Mouse (Mus musculus) liver, embryonic 16.5 days (tissue): ENCODE measurements at regions not wholly inside any gene's neighbourhood (a gene's known extent, or its start where the extent isn't known, plus 50 kb on each side); places are given as distances from the start of the nearest gene placed in this dataset.

Experiments
- ATAC-seq: fragments of 200-750 bp; cut with Nextera tagmentation; 2 replicates; pipeline ENCODE4 v1.8.0; 2017; ENCODE audit warnings: low read depth, mild to moderate bottlenecking, moderate number of reproducible peaks, moderate library complexity
- H3K27ac ChIP-seq: fragments of 300-500 bp; sonication (generic); 2 replicates; pipeline ENCODE4 v1.5.1; 2014; ENCODE audit warnings: mild to moderate bottlenecking, low read length
- H3K27me3 ChIP-seq: fragments of 300-500 bp; sonication (generic); 2 replicates; pipeline ENCODE4 v1.6.1; 2014; ENCODE audit warnings: low read depth, low read length, mixed read lengths; ENCODE audit not compliant: control insufficient read depth, insufficient read depth
- H3K36me3 ChIP-seq: fragments of 300-500 bp; sonication (generic); 2 replicates; pipeline ENCODE4 v1.6.1; 2014; ENCODE audit warnings: mild to moderate bottlenecking; ENCODE audit not compliant: control insufficient read depth, insufficient read depth
- H3K4me1 ChIP-seq: fragments of 300-500 bp; sonication (generic); 2 replicates; pipeline ENCODE4 v1.6.1; 2014; ENCODE audit warnings: low read depth, low read length, mixed read lengths; ENCODE audit not compliant: control insufficient read depth
- H3K4me2 ChIP-seq: fragments of 300-500 bp; sonication (generic); 2 replicates; pipeline ENCODE4 v1.6.1; 2014; ENCODE audit warnings: low read depth, low read length, mixed read lengths
- H3K4me3 ChIP-seq: fragments of 300-500 bp; sonication (generic); 2 replicates; pipeline ENCODE4 v1.5.1; 2014; ENCODE audit warnings: low read depth, mild to moderate bottlenecking, low read length
- H3K9ac ChIP-seq: fragments of 300-500 bp; sonication (generic); 2 replicates; pipeline ENCODE4 v1.6.1; 2014; ENCODE audit warnings: low read depth, low read length
- H3K9me3 ChIP-seq: fragments of 300-500 bp; sonication (generic); replicated peaks from 2 replicates; pipeline ENCODE4 v1.6.1; 2016; ENCODE audit warnings: low read length; ENCODE audit not compliant: control insufficient read depth
- WGBS: fragments of 180-500 bp; shearing (Covaris S2); extraction: QIAGEN DNeasy Blood & Tissue Kit; methylation state at CpG from one replicate; pipeline ENCODE4 v1.1.7; 2014; ENCODE audit not compliant: insufficient replicate concordance; 5-methylcytosine and 5-hydroxymethylcytosine counted together

DNA sequence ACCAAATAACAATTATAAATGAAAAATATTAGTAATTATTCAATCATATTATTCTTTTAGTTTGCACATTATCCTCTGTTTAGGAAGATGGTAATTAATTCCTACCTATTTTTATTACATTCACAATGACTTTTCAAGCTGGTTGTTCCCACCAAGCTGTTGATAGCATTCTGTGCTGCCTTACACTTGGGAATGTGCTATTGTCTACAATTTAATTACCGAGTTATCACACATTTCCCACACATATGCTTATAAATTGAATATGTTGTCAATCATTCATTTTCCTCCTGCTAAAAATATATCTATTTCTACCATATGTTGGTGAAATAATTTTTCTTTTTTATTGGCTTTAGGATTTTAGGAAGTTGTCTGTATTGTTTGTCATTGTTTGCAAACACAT is 306.2 kb upstream of the Klhl1 start:
- Histone ChIP-seq H3K27ac (no peak overlapping the region), H3K4me3 (no peak overlapping the region), H3K4me2 (no peak overlapping the region), H3K4me1 (no peaks in the 10 kb centered on the region), H3K36me3 (no peaks in the 10 kb centered on the region), H3K9ac (no peak overlapping the region), H3K27me3 (no peaks in the 10 kb centered on the region), H3K9me3 (no peaks in the 10 kb centered on the region)
- 58% methylated on average over 1 of the region's 1 CpGs for WGBS
- no peak for ATAC-seq

DNA sequence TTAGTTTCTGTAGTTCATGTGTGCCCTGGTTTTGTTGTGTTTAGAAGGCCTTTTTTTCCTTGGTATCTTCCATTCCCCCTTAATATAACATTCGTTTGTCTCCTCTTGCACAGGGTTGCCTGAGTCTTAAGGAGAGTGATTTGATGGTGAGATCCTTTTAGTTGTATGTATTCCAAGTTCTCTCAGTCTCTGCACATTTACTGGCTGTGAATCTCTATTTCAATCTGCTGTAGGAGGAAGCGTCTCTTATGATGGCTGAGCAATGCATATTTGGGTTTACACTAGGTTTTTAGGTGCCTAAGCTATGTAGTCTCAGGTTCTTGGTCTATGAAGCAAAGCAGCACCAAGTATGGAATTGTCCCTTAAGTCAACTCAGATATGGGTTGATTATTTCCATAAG is 296.8 kb upstream of the Klhl1 start:
- H3K4me1 ChIP-seq: no peaks in the 10 kb centered on the region
- WGBS: 56% methylated on average over 2 of the region's 2 CpGs
- H3K9me3 ChIP-seq: no peaks in the 10 kb centered on the region
- ATAC-seq: no peak
- H3K4me2 ChIP-seq: no peak overlapping the region
- H3K27ac ChIP-seq: no peak overlapping the region
- H3K4me3 ChIP-seq: no peak overlapping the region
- no peak overlapping the region for H3K9ac ChIP-seq
- H3K27me3 ChIP-seq: no peaks in the 10 kb centered on the region
- no peaks in the 10 kb centered on the region for H3K36me3 ChIP-seq

DNA sequence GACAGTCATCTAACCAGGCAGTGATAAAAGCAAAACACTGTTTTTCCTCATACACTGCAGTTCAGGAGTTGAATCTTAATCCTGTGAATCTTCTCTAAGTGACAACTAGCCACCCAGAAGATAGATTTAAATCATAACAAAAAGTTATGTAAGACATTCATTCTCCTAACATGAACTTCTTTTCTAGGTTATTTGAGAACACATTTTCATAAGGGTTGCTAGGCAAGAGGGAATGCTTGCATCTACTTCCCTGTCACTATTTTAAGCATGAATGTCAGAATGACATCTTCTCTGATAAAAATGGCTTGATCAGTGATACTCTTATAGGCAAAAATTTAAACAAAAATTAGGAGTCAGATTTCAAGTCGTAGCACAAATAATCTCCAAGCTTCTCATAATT is 286.4 kb upstream of the Klhl1 start:
- Histone ChIP-seq H3K4me3 (no peak overlapping the region), H3K27ac (no peak overlapping the region), H3K4me2 (no peak overlapping the region), H3K9ac (no peak overlapping the region), H3K27me3 (no peaks in the 10 kb centered on the region), H3K9me3 (no peaks in the 10 kb centered on the region), H3K4me1 (no peaks in the 10 kb centered on the region), H3K36me3 (no peaks in the 10 kb centered on the region)
- 52% methylated on average over 1 of the region's 1 CpGs for WGBS
- ATAC-seq: no peak

DNA sequence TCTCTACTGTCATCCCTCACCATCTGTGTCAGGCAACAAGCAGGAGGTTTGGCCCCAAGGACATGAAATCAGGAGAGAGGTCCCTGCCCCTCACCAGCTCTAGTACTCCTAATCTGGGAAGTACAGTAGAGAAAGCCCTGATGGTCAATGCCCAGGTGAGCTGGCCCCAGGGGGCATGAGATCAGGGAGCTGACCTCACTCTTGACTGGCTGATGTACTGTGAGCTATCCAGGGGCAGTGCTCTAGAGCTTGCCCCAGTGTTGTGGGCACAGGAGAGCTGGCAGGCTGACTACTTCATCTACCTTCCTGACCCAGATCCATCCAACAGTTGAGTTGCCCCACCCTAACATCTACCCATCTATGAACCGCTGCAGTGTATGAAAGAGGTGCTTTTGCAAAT is 275.9 kb upstream of the Klhl1 start:
- no peak for ATAC-seq

DNA sequence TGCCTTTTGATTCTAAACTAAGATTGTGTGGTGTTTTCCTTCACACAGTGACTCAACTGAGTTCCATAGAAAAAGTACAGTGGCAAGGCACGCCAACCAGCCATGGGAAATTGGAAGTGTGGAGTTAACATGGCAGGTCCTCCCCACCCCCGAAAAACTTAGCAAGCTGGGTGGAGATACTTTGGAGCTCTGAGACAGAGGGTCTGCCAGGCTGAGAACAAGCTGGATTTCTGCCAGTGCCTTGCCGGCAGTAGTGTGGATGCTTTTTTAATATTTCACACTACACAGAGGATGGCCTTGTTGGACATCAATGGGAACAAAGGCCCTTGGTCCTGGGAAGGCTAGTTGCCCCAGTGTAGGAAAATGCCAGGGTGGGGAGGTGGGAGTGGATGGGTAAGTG is 269.0 kb upstream of the Klhl1 start:
- Histone ChIP-seq H3K4me1 (no peaks in the 10 kb centered on the region), H3K27me3 (no peaks in the 10 kb centered on the region), H3K36me3 (no peaks in the 10 kb centered on the region), H3K27ac (no peak overlapping the region), H3K9me3 (no peaks in the 10 kb centered on the region), H3K4me3 (no peak overlapping the region), H3K4me2 (no peak overlapping the region), H3K9ac (no peak overlapping the region)
- ATAC-seq: no peak
- 64% methylated on average over 3 of the region's 3 CpGs for WGBS

More for the DNA sequence above, 275.9 kb upstream of the Klhl1 start:
- Histone ChIP-seq H3K9me3 (no peaks in the 10 kb centered on the region), H3K4me3 (no peak overlapping the region), H3K4me2 (no peak overlapping the region), H3K27ac (no peak overlapping the region), H3K27me3 (no peaks in the 10 kb centered on the region), H3K9ac (no peak overlapping the region), H3K36me3 (no peaks in the 10 kb centered on the region), H3K4me1 (no peaks in the 10 kb centered on the region)
- WGBS: 56% methylated on average over 1 of the region's 1 CpGs

DNA sequence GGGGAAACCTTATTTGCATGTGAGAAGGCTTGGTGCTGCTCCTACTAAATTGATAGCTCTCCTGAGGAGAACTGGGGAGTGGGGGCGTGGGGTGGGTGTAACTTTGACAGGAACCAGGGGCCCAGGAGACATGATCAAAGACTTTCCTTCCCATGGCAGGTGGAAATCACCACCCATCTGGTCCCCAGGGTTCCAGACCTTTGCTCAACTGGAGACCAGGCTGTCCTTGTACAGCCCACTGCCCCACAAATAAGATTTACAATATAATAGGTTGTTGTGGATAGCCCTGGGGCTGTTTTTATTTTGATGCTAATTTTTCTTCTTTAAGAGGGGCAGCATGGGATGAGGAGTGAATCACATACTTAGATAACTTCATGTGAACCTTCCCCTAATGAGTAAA is 268.4 kb upstream of the Klhl1 start:
- Histone ChIP-seq H3K27me3 (no peaks in the 10 kb centered on the region), H3K9me3 (no peaks in the 10 kb centered on the region), H3K4me3 (no peak overlapping the region), H3K9ac (no peak overlapping the region), H3K36me3 (no peaks in the 10 kb centered on the region), H3K4me2 (no peak overlapping the region), H3K27ac (no peak overlapping the region), H3K4me1 (no peaks in the 10 kb centered on the region)
- WGBS: 6% methylated on average over 1 of the region's 1 CpGs
- no peak for ATAC-seq

DNA sequence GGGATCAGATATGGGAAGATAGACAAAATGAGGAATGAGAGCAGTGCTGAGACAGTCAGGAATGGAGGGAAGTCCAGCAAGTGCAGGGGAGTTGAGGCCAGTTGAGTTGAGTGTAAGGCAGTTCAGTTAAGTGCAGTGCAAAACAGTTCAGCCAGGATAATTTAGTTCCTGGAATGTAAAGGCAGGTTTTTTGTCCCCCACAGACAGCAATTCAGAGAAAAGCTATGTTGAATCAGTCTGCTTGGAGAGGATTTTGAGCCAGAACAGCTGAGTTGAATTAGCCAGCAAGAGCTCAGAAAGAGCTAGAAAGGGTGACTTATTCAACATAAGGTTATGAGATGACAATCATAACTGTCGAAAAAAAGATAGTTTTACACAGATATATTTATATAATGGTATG is 256.9 kb upstream of the Klhl1 start:
- H3K9ac ChIP-seq: no peak overlapping the region
- no peaks in the 10 kb centered on the region for H3K36me3 ChIP-seq
- no peaks in the 10 kb centered on the region for H3K9me3 ChIP-seq
- H3K4me1 ChIP-seq: no peaks in the 10 kb centered on the region
- no peaks in the 10 kb centered on the region for H3K27me3 ChIP-seq
- no peak overlapping the region for H3K27ac ChIP-seq
- H3K4me2 ChIP-seq: no peak overlapping the region
- H3K4me3 ChIP-seq: no peak overlapping the region
- ATAC-seq: no peak
- WGBS: 42% methylated on average over 1 of the region's 1 CpGs

DNA sequence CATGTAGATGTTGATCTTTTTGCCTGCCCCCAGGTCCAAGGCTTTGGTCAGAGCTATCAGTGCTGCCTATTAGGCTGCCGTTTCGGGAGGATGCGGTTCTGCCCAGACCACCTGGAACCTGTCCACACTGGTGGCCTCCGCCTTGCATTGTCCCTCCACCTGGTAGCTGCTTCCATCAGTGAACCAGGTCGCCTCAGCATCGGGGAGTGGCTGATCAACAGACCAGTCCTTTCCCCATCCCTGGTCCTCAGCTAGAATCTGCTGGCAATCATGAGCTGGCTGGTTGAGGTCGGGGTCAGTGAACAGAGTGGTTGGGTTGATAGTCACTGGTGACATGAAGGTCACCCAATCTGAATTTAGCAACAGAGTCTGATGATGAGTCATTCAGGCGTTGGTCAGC is 241.7 kb upstream of the Klhl1 start:
- H3K9ac ChIP-seq: no peak overlapping the region
- no peak for ATAC-seq
- no peaks in the 10 kb centered on the region for H3K4me1 ChIP-seq
- H3K4me2 ChIP-seq: no peak overlapping the region
- H3K27me3 ChIP-seq: no peaks in the 10 kb centered on the region
- H3K9me3 ChIP-seq: no peaks in the 10 kb centered on the region; the same call in 1 of the 2 replicates
- H3K27ac ChIP-seq: no peak overlapping the region
- 66% methylated on average over 8 of the region's 8 CpGs for WGBS
- no peak overlapping the region for H3K4me3 ChIP-seq
- no peaks in the 10 kb centered on the region for H3K36me3 ChIP-seq

DNA sequence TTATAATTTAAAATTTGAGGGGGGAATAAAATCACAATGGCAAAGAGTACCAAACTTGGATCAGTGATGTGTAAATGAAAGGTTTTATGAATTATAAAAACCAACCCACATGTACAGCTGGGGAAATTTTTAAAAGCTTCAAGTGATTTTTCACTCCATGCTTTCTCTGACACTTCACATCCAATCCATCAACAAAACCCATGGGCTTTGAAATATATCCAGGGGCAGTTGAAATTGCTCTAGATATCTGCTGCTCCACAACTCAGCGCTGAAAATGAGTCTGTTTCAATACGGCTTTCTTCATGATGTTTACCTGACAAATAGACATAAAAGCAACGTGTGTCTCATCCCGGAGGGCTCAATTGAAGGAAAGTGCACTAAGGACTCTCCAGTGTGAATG is 214.3 kb upstream of the Klhl1 start:
- H3K36me3 ChIP-seq: no peaks in the 10 kb centered on the region
- H3K4me1 ChIP-seq: no peaks in the 10 kb centered on the region
- no peak overlapping the region for H3K27ac ChIP-seq
- no peak for ATAC-seq
- no peak overlapping the region for H3K4me2 ChIP-seq
- WGBS: 59% methylated on average over 4 of the region's 4 CpGs
- no peaks in the 10 kb centered on the region for H3K27me3 ChIP-seq
- no peak overlapping the region for H3K4me3 ChIP-seq
- H3K9ac ChIP-seq: no peak overlapping the region
- H3K9me3 ChIP-seq: no peaks in the 10 kb centered on the region; the same call in 1 of the 2 replicates

DNA sequence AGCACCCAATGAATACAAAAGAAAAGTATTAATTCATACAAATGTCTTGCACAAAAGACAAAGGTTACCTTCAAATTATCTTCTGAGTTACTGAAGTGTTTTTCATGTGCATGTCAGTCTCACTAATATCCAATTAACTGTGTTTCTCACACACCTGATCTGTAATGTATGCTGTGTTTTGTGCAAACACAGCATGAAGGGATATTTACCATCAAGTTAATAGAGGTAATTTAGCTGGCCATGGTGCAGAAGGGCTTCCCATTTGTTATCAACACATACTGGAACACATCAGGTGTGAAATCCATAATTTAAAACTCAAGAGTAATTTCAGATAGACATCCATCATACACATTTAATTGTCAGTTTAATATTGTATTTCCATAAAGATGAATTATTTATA is 178.2 kb upstream of the Klhl1 start:
- Histone ChIP-seq H3K9me3 (no peaks in the 10 kb centered on the region), H3K36me3 (no peaks in the 10 kb centered on the region), H3K4me2 (no peak overlapping the region), H3K9ac (no peak overlapping the region), H3K4me3 (no peak overlapping the region), H3K4me1 (no peaks in the 10 kb centered on the region), H3K27me3 (no peaks in the 10 kb centered on the region), H3K27ac (no peak overlapping the region)
- ATAC-seq: no peak
